Mouse (Mus musculus): ENCODE measurements around the gene Pcx. TPM values are rescaled to one million over a fixed set of nuclear protein-coding genes. Genes with fewer than 3 reads are reported as not detected.

Gene Pcx
- polyA plus RNA-seq, 1 experiment, result 1.0 TPM

DNA sequence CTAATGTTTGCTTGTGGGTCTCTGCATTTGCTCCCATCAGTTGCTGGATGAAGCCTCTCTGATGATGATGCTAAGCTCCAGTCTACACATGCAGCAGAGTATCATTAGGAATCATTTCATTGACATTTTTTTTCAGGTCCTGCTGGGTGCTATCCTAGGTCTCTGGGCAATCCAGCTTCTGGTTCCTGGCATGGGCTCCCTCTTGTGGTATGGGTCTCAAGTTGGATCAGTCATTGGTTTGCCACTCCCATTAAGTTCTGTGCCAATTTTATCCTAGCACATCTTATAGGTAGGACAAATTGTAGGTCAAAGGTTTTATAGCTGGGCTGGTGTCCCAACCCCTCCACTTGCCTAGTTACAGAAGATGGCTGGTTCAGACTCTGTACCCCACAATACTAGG is 156.5 kb downstream of the Pcx start:
- H3K9me3 ChIP-seq, result no peaks in the 10 kb centered on the region
- H3K4me3 ChIP-seq (replicated peaks), result no peak overlapping the region
- H3K36me3 ChIP-seq (replicated peaks; ENCODE audit: low read length), result no peaks in the 10 kb centered on the region
- TF ChIP-seq FLI1 (IDR thresholded peaks at IDR 0.05; ENCODE audit: low read length), result no peak
- TF ChIP-seq GATA1 (IDR thresholded peaks at IDR 0.05; ENCODE audit: borderline replicate concordance, low read length), result no peak
- H3K4me1 ChIP-seq, result no peaks in the 10 kb centered on the region
- peaks cover 28% of the 10 kb centered on the region for H3K27me3 ChIP-seq (replicated peaks)

DNA sequence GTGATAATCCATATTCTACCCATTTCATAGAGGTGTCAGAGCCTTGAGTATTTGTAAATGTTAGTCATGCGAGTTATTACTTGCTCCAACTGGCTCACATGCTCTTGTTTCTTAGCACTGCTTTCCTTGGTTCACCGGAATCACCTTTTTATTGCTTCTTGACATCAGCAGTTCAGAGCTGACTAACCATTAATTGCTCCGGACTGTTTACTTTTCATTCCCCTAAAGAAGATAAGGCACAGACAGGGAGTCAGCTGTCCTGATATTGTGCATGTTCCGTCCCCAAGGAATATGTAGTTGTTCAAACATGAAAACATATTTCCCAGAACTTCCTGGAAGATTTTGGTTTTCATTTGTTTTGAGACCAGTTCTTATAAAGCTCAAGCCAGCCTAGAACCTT is 160.5 kb downstream of the Pcx start:
- H3K4me3 ChIP-seq (replicated peaks), result no peak overlapping the region
- peaks cover 24% of the 10 kb centered on the region for H3K27me3 ChIP-seq (replicated peaks)
- TF ChIP-seq GATA1 (IDR thresholded peaks at IDR 0.05; ENCODE audit: borderline replicate concordance, low read length) (no peak), FLI1 (IDR thresholded peaks at IDR 0.05; ENCODE audit: low read length) (no peak)
- no peaks in the 10 kb centered on the region for H3K9me3 ChIP-seq
- H3K4me1 ChIP-seq, result no peaks in the 10 kb centered on the region
- no peaks in the 10 kb centered on the region for H3K36me3 ChIP-seq (replicated peaks; ENCODE audit: low read length)

Other genes with a start within 250 kb of the Pcx start
- gene Ssh3, start 241.3 kb upstream of the Pcx start, polyA plus RNA-seq (2012; ENCODE audit: insufficient read depth, low replicate concordance), result 16.5 and 28.6 TPM in 2 replicates
- gene Ankrd13d, start 227.3 kb upstream of the Pcx start, polyA plus RNA-seq (2012; ENCODE audit: insufficient read depth, low replicate concordance), result 5.6 TPM in 1 of 2 replicates, not detected in the other
- gene Grk2, start 204.2 kb upstream of the Pcx start, polyA plus RNA-seq (2012; ENCODE audit: insufficient read depth, low replicate concordance), result 265 and 541 TPM in 2 replicates
- 9.4 and 14.6 TPM in 2 replicates for gene Kdm2a, start 112.2 kb upstream of the Pcx start, polyA plus RNA-seq (2012; ENCODE audit: insufficient read depth, low replicate concordance)
- gene Rhod, start 71.0 kb upstream of the Pcx start, polyA plus RNA-seq (2012; ENCODE audit: insufficient read depth, low replicate concordance), result 0.16 TPM in 1 of 2 replicates, not detected in the other
- not detected in 2 replicates for gene Syt12, start 33.0 kb upstream of the Pcx start, polyA plus RNA-seq (2012; ENCODE audit: insufficient read depth, low replicate concordance)
- gene 2010003K11Rik, start 11.9 kb upstream of the Pcx start, polyA plus RNA-seq (2012; ENCODE audit: insufficient read depth, low replicate concordance), result 0.26 TPM in 1 of 2 replicates, not detected in the other
- gene Lrfn4, start 105.2 kb downstream of the Pcx start, polyA plus RNA-seq (2012; ENCODE audit: insufficient read depth, low replicate concordance), result 2.4 and 4.7 TPM in 2 replicates
- 17.9 and 27.3 TPM in 2 replicates for gene Rce1, start 115.2 kb downstream of the Pcx start, polyA plus RNA-seq (2012; ENCODE audit: insufficient read depth, low replicate concordance)
- 16.2 TPM in 1 of 2 replicates, not detected in the other for gene Gm960, start 188.2 kb downstream of the Pcx start, polyA plus RNA-seq (2012; ENCODE audit: insufficient read depth, low replicate concordance)
- 0.39 TPM in 1 of 2 replicates, not detected in the other for gene Sptbn2, start 200.7 kb downstream of the Pcx start, polyA plus RNA-seq (2012; ENCODE audit: insufficient read depth, low replicate concordance)
- gene Rbm4b, start 246.0 kb downstream of the Pcx start, polyA plus RNA-seq (2012; ENCODE audit: insufficient read depth, low replicate concordance), result 0.94 and 2.1 TPM in 2 replicates

All from megakaryocyte, embryonic 14.5 days (primary cell).